Mouse (Mus musculus): ENCODE measurements around the gene Lrrn4cl. TPM values are rescaled to one million over a fixed set of nuclear protein-coding genes. Genes with fewer than 3 reads are reported as not detected.
A peak's percentile ranks its signal among the peaks of the same experiment; 100 is the strongest.

The Lrrn4cl gene
- total RNA-seq (2014; rRNA removed) (2.7 and 3.5 TPM in 2 replicates), polyA plus RNA-seq (2015; fragmentation: Nextera tagmentation; extraction: Ambion mirVana) (2.0 and 2.1 TPM in 2 replicates)

DNA sequence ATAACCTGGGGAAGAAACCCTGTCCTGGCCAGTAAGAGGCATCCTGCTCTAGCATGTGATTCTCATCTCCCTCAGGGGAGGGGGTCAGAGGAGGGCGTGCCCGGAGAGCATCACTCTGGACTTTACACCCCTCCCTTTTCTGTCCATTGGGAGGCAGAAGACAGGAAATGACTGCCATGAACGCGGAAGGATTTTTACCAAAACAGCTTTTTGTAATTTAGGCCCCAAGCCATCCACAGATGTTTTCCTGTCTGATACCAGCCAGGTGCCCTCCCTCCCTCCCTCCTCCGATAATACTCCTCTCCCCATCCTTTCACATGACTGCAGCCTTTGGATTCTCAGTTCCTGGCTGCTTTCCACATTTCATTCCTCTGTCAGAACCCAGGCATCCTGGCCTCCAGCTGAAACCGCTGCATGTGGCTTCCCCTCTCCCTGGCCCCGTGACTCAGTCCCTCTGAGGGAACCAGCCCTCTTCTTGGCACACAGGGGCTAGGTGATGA, at the start of gene Lrrn4cl:
TSS of gene Lrrn4cl (plus strand) at position 367 of the 500 bp plus-strand sequence.
- H3K9ac ChIP-seq (replicated peaks; ENCODE audit: low read length, poor library complexity, severe bottlenecking) = no peak within 1 kb of the TSS
- no peak within 1 kb of the TSS for H3K4me2 ChIP-seq (ENCODE audit: low read depth, low read length, poor library complexity, severe bottlenecking)
- WGBS = 34% methylated on average over 7 of the region's 7 CpGs
- peak; percentile 8; the same call in 1 of the 2 replicates for TF ChIP-seq CTCF (IDR thresholded peaks at IDR 0.05)
- DNase-seq (ENCODE audit: low spot score) (peak; percentile 64), ATAC-seq (ENCODE audit: low FRiP score) (peak; percentile 53; the same call in 1 of the 2 replicates)
- H3K4me1 ChIP-seq (ENCODE audit: insufficient read depth, low read length) = no peaks in the 10 kb centered on the region
- no peak within 1 kb of the TSS for H3K27ac ChIP-seq (ENCODE audit: low read depth, low read length)
- H3K4me3 ChIP-seq (ENCODE audit: low read depth, low read length) = no peak within 1 kb of the TSS
- H3K36me3 ChIP-seq (ENCODE audit: insufficient read depth, low read length) = peaks cover 31% of the 10 kb centered on the region
- H3K27me3 ChIP-seq (ENCODE audit: insufficient read depth, low read length) = no peaks in the 10 kb centered on the region
- H3K9me3 ChIP-seq (ENCODE audit: low read length) = no peaks in the 10 kb centered on the region

DNA sequence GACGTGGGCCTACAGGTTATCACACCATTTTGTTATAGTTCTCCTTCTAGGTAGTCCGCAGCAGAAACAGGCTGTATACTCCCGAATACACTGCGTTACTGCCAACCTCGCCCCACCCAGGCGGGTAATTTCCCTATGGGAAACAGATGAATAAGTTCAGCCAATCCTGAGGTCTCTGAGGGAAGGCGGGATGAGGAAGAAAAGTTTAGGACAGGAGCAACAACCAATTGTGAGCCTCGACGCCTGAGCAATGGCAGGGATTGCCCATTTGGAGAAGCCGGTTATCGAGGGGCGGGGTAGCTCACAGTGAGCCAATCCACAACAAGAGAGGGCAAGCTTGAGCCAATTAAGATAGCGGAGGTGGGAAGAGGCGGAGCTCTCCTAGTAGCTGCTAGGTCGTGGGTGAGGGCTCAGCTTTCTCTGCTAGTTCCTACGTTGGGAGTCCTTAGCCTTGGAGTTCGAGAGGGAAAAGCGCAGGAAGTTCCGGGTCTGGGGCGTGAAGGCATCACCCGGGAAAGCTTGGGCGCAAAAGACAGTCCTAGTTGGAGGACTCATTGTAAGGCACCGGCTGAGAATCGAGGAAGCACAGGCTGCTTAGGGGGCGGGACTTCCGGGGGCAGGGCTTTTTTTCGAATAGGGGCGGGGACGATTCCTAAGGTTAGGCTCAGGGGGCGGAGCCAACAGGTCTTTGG, 48.3 kb upstream of the Lrrn4cl start, which contains the start of gene Zbtb3:
TSS of gene Zbtb3 (plus strand) at position 426 of the 692 bp plus-strand sequence.
- peaks cover 5% of the 10 kb centered on the region; the same call in 1 of the 2 replicates for H3K4me1 ChIP-seq (ENCODE audit: insufficient read depth, low read length)
- H3K9ac ChIP-seq (replicated peaks; ENCODE audit: low read length, poor library complexity, severe bottlenecking) = peak within 1 kb of the TSS; percentile 51
- H3K4me3 ChIP-seq (ENCODE audit: low read depth, low read length) = peak within 1 kb of the TSS; percentile 49
- peak; percentile 97 for ATAC-seq (ENCODE audit: low FRiP score)
- peak; percentile 99 for DNase-seq (ENCODE audit: low spot score)
- H3K9me3 ChIP-seq (ENCODE audit: low read length) = no peaks in the 10 kb centered on the region
- peaks cover 12% of the 10 kb centered on the region for H3K36me3 ChIP-seq (ENCODE audit: insufficient read depth, low read length)
- no peaks in the 10 kb centered on the region for H3K27me3 ChIP-seq (ENCODE audit: insufficient read depth, low read length)
- no peak for TF ChIP-seq CTCF (IDR thresholded peaks at IDR 0.05)
- under 1% methylated on average over 30 of the region's 30 CpGs for WGBS
- H3K4me2 ChIP-seq (ENCODE audit: low read depth, low read length, poor library complexity, severe bottlenecking) = peak within 1 kb of the TSS; percentile 47
- H3K27ac ChIP-seq (ENCODE audit: low read depth, low read length) = peak within 1 kb of the TSS; percentile 91

DNA sequence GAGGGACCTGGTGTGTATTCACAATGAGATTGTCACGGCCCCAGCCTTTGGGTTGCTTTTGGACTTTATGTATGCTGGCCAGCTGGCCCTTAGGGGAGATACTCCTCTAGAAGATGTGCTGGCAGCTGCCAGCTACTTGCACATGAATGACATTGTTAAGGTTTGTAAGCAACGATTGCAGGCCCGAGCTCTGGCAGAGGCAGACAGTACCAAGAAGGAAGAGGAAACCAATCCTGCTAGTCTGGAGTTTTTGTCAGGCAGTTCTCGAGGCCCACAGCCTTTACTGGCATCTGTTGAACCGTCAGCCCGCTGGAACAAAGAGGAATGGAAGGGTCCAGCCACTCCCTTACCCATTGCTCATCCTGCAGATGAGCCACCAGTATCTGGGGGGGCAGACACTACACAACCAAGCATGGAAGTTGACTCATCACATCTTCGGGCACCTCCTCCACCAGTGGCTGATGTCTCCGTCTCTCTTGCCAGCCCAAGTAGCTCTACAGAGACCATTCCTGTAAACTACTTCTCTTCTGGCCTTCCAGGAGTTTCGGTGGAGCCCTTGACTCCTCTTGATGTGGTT, 47.3 kb upstream of the Lrrn4cl start:
- ATAC-seq (ENCODE audit: low FRiP score) (no peak), DNase-seq (ENCODE audit: low spot score) (no peak)
- no peak for TF ChIP-seq CTCF (IDR thresholded peaks at IDR 0.05)
- Histone ChIP-seq H3K4me3 (ENCODE audit: low read depth, low read length) (peak overlapping the region; percentile 49), H3K4me2 (ENCODE audit: low read depth, low read length, poor library complexity, severe bottlenecking) (peak overlapping the region; percentile 47), H3K27ac (ENCODE audit: low read depth, low read length) (peak overlapping the region; percentile 91), H3K36me3 (ENCODE audit: insufficient read depth, low read length) (peaks cover 14% of the 10 kb centered on the region), H3K27me3 (ENCODE audit: insufficient read depth, low read length) (no peaks in the 10 kb centered on the region), H3K9me3 (ENCODE audit: low read length) (no peaks in the 10 kb centered on the region), H3K9ac (replicated peaks; ENCODE audit: low read length, poor library complexity, severe bottlenecking) (peak overlapping the region; percentile 51; the same call in 1 of the 2 replicates), H3K4me1 (ENCODE audit: insufficient read depth, low read length) (peaks cover 5% of the 10 kb centered on the region; the same call in 1 of the 2 replicates)
- WGBS = 79% methylated on average over 9 of the region's 9 CpGs

DNA sequence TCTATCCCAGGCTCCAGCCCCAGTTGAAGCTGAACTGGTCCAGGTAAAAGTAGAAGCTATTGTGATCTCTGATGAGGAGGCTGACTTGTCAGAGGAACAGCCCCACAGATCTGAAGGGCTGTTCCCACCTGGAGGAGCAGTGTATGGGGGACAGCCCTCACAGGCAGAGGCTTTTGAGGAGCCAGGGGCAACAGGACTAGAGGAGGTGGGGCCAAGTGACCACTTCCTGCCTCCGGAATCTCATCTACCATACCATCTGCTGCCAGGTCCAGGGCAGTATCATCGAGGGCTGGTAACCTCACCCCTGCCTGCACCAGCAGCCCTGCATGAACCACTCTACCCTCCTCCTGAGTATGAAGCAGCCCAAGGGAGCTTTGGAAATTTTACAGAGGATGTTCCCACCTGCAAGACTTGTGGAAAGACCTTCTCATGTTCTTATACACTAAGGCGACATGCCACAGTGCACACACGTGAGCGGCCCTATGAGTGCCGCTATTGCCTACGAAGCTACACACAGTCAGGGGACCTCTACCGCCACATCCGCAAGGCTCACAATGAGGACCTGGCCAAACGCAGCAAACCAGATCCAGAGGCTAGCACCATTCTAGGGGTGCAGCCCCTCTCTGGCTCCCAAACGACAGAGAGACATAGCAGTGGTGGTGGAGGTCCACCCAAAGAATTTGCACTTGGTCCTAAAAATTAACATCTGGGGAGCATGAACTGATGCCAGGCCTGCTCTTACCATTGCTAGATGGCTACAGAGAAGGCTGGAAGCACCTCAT, 46.5 kb upstream of the Lrrn4cl start:
- WGBS = 94% methylated on average over 11 of the region's 11 CpGs
- H3K9ac ChIP-seq (replicated peaks; ENCODE audit: low read length, poor library complexity, severe bottlenecking) = no peak overlapping the region
- no peak for TF ChIP-seq CTCF (IDR thresholded peaks at IDR 0.05)
- no peaks in the 10 kb centered on the region for H3K9me3 ChIP-seq (ENCODE audit: low read length)
- no peak overlapping the region for H3K4me2 ChIP-seq (ENCODE audit: low read depth, low read length, poor library complexity, severe bottlenecking)
- no peak overlapping the region for H3K27ac ChIP-seq (ENCODE audit: low read depth, low read length)
- DNase-seq (ENCODE audit: low spot score) = no peak
- peaks cover 5% of the 10 kb centered on the region; the same call in 1 of the 2 replicates for H3K4me1 ChIP-seq (ENCODE audit: insufficient read depth, low read length)
- no peaks in the 10 kb centered on the region for H3K27me3 ChIP-seq (ENCODE audit: insufficient read depth, low read length)
- no peak for ATAC-seq (ENCODE audit: low FRiP score)
- no peak overlapping the region for H3K4me3 ChIP-seq (ENCODE audit: low read depth, low read length)
- H3K36me3 ChIP-seq (ENCODE audit: insufficient read depth, low read length) = peaks cover 14% of the 10 kb centered on the region

DNA sequence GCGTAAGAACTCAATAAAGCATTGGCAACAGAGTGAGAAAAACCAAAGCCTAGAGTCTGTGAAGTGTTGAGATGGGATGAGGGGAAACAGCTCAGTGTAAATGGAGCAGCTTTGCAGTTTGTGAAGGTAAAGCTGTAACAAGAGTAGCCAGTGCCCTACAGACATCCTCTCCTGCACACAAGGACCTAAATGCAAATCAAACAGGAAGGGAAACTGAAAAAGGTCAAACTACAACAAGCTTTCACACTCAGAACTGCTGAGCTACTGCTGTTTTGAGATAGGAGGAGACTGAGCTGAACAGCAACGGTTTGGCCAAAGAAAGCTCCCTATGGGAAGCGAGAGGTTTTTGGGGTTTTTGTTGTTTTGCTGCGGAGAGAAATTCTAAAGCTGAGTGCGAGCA, 43.8 kb upstream of the Lrrn4cl start:
- DNase-seq (ENCODE audit: low spot score) = no peak
- Histone ChIP-seq H3K36me3 (ENCODE audit: insufficient read depth, low read length) (peaks cover 28% of the 10 kb centered on the region), H3K4me2 (ENCODE audit: low read depth, low read length, poor library complexity, severe bottlenecking) (no peak overlapping the region), H3K9me3 (ENCODE audit: low read length) (no peaks in the 10 kb centered on the region), H3K9ac (replicated peaks; ENCODE audit: low read length, poor library complexity, severe bottlenecking) (no peak overlapping the region), H3K4me3 (ENCODE audit: low read depth, low read length) (no peak overlapping the region), H3K4me1 (ENCODE audit: insufficient read depth, low read length) (peaks cover 5% of the 10 kb centered on the region; the same call in 1 of the 2 replicates), H3K27me3 (ENCODE audit: insufficient read depth, low read length) (no peaks in the 10 kb centered on the region), H3K27ac (ENCODE audit: low read depth, low read length) (no peak overlapping the region)
- ATAC-seq (ENCODE audit: low FRiP score) = no peak
- 92% methylated on average over 5 of the region's 5 CpGs for WGBS
- TF ChIP-seq CTCF (IDR thresholded peaks at IDR 0.05) = no peak

All from midbrain, postnatal 0 days (tissue).